Mouse (Mus musculus) retina, postnatal 1 day (tissue): Measurements from ENCODE around the gene Ctsh.

ENCODE experiments used
- DNase-seq: peaks from one replicate; pipeline ENCODE4 v3.0.0-alpha.2; 2012

Gene Ctsh

DNA sequence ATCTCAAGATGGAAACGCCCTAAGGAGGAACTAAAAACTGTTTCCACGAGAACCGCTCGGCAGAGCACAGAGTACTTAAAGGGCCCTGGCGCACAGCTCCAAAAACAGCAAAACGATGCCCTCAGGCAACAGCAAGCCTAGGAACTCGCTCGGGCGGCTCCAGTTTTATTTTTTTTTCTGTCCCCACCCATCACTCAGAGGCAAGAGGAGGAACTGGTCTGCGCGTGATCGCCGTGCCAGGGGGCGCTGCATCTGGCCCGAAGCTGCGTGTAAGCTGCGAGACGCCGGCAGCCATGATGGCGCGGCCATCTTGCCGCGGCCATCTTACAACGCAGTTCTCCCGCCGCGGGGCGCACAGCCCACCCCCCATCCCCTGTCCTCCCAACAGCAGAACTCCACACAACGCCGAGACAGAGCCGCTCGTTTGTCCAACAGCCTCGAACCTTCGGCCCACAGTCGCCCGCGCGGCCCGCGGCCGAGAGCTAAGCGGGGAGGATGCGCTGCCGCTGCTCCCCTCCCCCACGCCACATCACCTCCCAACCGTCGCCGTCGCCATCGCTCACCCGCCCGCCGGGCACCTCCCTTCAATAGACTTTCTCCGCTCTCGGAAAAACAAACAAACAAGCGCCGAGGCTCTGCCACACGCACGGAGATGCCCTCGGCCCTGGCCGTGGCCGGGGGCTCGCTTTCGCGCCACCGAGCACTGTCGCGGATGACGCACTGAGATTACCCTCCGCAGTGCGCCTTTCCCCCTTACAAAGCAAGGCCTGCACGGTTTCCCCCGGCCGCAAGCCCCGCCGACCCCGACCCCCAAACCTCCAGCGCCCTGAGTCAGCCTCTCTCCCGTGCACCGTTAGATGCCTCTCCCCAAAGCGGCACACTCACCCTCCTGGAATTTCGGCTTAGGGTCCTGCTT, 60.0 kb downstream of the Ctsh start:
- peak; percentile 92 for DNase-seq

GRCm38 (mm10) chr9:90114567-90115307, 60.8 kb downstream of the Ctsh start, which contains the start of gene Morf4l1:
Gene Morf4l1 (minus strand): TSS chr9:90114774.
- DNase-seq = peak; percentile 98

- DNase-seq = no peak
Observed at GRCm38 (mm10) chr9:90115308-90115700, 61.4 kb downstream of the Ctsh start.

GRCm38 (mm10) chr9:90117234-90117633, 63.3 kb downstream of the Ctsh start:
- DNase-seq = no peak

- DNase-seq = no peak
Observed at GRCm38 (mm10) chr9:90122246-90122740, 68.3 kb downstream of the Ctsh start.

DNA sequence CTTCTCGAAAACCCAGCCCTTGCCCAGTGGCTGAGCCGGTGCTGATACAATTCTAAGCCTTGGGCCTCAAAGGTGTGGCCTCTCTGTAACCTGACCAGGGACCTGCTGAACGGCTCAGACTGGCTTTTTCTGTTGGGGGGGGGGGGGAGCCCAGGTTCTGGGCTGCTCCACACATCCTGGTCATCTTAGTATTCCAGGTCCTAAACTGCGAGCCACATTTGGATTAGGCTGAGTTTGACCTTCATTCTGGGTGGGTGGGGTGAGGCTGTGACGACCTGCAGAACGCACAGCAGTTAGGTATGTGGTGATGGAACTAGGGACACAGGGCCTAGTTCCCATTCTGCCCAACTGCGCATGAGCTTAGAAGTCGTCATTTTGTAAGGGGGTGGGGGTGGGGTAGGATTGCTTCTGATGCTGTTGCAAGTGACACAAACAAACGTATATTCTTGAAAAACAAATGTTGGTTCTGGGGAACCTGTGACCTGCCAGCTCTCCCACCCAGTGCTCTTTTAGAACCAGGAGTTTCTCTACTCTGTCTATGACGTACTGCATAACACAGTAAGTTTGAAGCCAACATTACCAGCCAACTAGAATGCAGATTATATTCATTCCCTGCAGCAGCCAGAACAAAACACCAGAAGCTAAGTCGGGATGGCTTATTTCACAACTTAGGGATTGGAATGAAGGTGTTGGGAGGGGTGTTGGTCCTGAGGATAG, 70.4 kb downstream of the Ctsh start:
- no peak for DNase-seq

DNA sequence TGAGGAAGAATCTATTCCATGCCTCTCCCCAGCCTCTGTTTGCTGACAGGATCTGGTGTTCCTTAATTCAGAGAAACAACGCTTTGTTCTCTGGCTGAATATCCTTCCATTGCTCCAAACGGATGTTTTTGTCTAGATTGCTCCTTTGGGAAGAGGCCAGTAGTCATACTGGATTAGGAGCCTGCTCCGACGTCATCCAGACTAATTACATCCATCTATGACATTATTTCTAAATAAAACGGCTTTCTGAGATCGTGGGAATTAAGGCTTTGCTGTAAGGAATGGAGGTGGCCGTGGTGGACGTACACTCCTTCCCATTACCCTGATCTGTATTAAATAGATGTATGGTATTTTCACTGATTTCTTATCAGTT, 70.9 kb downstream of the Ctsh start:
- DNase-seq = peak; percentile 47
